Mouse (Mus musculus) C2C12 (cell line): ENCODE measurements at regions not wholly inside any gene's neighbourhood (a gene's known extent, or its start where the extent isn't known, plus 50 kb on each side); places are given as distances from the start of the nearest gene placed in this dataset. TPM values are rescaled to one million over a fixed set of nuclear protein-coding genes. Genes with fewer than 3 reads are reported as not detected.

Experiments used
- H3K27me3 ChIP-seq: one replicate; pipeline ENCODE4 v1.6.1; 2011; ENCODE audit not compliant: control insufficient read depth, insufficient read depth, insufficient read length
- H3K36me3 ChIP-seq: one replicate; pipeline ENCODE4 v1.6.1; 2011; ENCODE audit not compliant: control insufficient read depth, insufficient read depth
- H3K4me3 ChIP-seq: one replicate; pipeline ENCODE4 v1.5.1; 2011; ENCODE audit warnings: mild to moderate bottlenecking, control low read depth; ENCODE audit not compliant: poor library complexity, insufficient read depth, severe bottlenecking
- H3K79me2 ChIP-seq: one replicate; pipeline ENCODE4 v1.6.1; 2011; ENCODE audit not compliant: control insufficient read depth, insufficient read depth
- H3K79me3 ChIP-seq: one replicate; pipeline ENCODE4 v1.6.1; 2011; ENCODE audit warnings: low read depth, control low read depth
- H3ac ChIP-seq: one replicate; pipeline ENCODE3; 2011; ENCODE audit warnings: low read depth; ENCODE audit not compliant: control insufficient read depth, insufficient read length
- CEBPB ChIP-seq: IDR thresholded peaks from one replicate; pipeline ENCODE4 v1.6.1; 2011; ENCODE audit warnings: low read depth, mild to moderate bottlenecking, control low read depth, moderate library complexity
- FOSL1 ChIP-seq: IDR thresholded peaks from one replicate; pipeline ENCODE4 v1.8.0; 2011; ENCODE audit warnings: mild to moderate bottlenecking, low read length; ENCODE audit not compliant: poor library complexity, insufficient read depth, severe bottlenecking
- microRNA-seq: library from miRNA; unstranded; fragments of <30 nt; microRNA quantifications from one replicate; pipeline ENCODE4, GENCODE M21; 2019; ENCODE audit warnings: borderline microRNAs expressed

DNA sequence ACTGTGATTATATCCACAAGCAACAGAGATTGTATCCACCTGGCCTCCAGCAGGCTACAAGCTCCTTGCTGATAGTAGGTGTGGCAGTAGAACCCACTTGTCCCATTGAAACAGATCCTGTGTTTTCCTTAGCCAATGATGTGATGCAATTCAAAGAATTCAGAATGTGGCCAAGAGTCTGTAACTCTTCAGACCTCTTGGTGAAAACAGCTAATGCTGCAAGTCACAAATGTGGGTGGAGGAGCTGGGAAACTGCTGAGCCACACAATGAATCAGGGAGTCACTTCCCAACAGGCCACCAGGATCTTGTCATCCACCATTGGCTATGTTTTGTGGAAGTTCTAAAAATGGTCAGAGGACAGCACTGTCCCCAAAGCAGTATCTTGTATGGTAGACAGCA is 92.1 kb downstream of the Fas start:
- no peaks in the 10 kb centered on the region for H3K79me3 ChIP-seq
- TF ChIP-seq CEBPB = peak; percentile 40
- no peak for TF ChIP-seq FOSL1
- no peak overlapping the region for H3K4me3 ChIP-seq
- no peaks in the 10 kb centered on the region for H3K79me2 ChIP-seq
- no peak overlapping the region for H3ac ChIP-seq
- no peaks in the 10 kb centered on the region for H3K27me3 ChIP-seq
- no peaks in the 10 kb centered on the region for H3K36me3 ChIP-seq

Small RNA genes in the stretch of these regions (microRNA-seq; reads per million reads assigned to microRNA genes)
- gene Gm23060 = not detected
